Mouse (Mus musculus) hindbrain, embryonic 11.5 days (tissue): Measurements from ENCODE around the gene Lrig2. TPM values are rescaled to one million over a fixed set of nuclear protein-coding genes. Genes with fewer than 3 reads are reported as not detected.

ENCODE experiments used
- ATAC-seq: fragments of 200-750 bp; cut with Nextera tagmentation; 2 replicates; pipeline ENCODE4 v1.8.0; 2017; ENCODE audit warnings: mild to moderate bottlenecking, moderate TSS enrichment, moderate library complexity; ENCODE audit not compliant: low FRiP score
- DNase-seq: peaks from one replicate; pipeline ENCODE4 v3.0.0-alpha.2; 2015; ENCODE audit warnings: low spot score
- H3K27ac ChIP-seq: fragments of 300-500 bp; sonication (generic); 2 replicates; pipeline ENCODE4 v1.5.1; 2014; ENCODE audit warnings: mild to moderate bottlenecking, low read depth, low read length
- H3K27me3 ChIP-seq: fragments of 300-500 bp; sonication (generic); 2 replicates; pipeline ENCODE4 v1.6.1; 2014; ENCODE audit warnings: mild to moderate bottlenecking, low read length, moderate library complexity, mixed read lengths; ENCODE audit not compliant: control insufficient read depth, insufficient read depth
- H3K36me3 ChIP-seq: fragments of 300-500 bp; sonication (generic); 2 replicates; pipeline ENCODE4 v1.6.1; 2014; ENCODE audit warnings: mild to moderate bottlenecking, low read length, moderate library complexity, mixed read lengths; ENCODE audit not compliant: control insufficient read depth, insufficient read depth
- H3K4me1 ChIP-seq: fragments of 300-500 bp; sonication (generic); replicated peaks from 2 replicates; pipeline ENCODE4 v1.6.1; 2014; ENCODE audit warnings: low read length, mixed read lengths; ENCODE audit not compliant: control insufficient read depth, insufficient read depth
- H3K4me2 ChIP-seq: fragments of 300-500 bp; sonication (generic); replicated peaks from 2 replicates; pipeline ENCODE4 v1.6.1; 2014; ENCODE audit warnings: mild to moderate bottlenecking, low read depth, low read length
- H3K4me3 ChIP-seq: fragments of 300-500 bp; sonication (generic); 2 replicates; pipeline ENCODE4 v1.5.1; 2014; ENCODE audit warnings: low read depth, low read length
- H3K9ac ChIP-seq: fragments of 300-500 bp; sonication (generic); 2 replicates; pipeline ENCODE4 v1.6.1; 2014; ENCODE audit warnings: low read depth, low read length
- H3K9me3 ChIP-seq: fragments of 300-500 bp; sonication (generic); 2 replicates; pipeline ENCODE4 v1.6.1; 2016; ENCODE audit warnings: low read length; ENCODE audit not compliant: control insufficient read depth
- WGBS: fragments of 180-500 bp; shearing (Covaris S2); extraction: QIAGEN DNeasy Blood & Tissue Kit; methylation state at CpG from one replicate; pipeline ENCODE4 v1.1.7; 2014; 5-methylcytosine and 5-hydroxymethylcytosine counted together
- polyA plus RNA-seq: library from polyadenylated mRNA; unstranded; fragments of >200 nt; fragmentation: Nextera tagmentation; extraction: Ambion mirVana; gene quantifications from 2 replicates; pipeline ENCODE4 v1.2.1, GENCODE M21; 2014

Lrig2 gene
- polyA plus RNA-seq, 1 experiment from 2014 or later = 24.8 TPM

DNA sequence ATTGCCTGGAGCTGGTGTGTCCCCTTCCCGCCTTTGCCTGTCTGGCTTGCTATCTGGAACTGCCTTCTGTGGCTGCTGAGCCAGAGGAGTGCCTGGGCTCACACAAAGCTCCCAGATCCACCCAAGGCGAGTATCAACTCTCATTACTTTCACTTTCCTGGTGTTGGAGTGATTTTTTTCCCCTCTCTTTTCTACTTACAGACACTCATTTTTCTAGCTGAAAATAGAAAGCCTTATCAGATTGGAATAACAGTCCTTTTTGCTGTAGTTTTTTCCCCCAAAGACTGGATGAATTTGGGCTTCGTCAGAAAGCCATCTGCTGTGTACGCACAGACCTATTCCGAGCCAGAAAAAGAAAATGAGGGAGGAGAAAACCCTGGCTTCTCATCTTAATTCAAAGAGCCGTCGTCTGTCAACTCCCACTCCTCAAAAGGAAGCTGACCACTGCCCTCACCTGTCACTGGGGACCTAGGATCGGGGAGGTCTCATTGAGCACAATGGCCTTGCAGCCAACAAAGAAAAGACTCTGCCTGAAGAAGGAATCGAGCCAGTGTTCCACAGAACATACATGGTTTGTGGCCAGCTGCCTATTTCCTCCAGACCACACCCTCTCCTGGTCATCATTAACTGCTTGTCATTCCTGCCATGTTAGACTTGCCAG lies 127.9 kb downstream of the Lrig2 start:
- ATAC-seq (no peak), DNase-seq (no peak)
- Histone ChIP-seq H3K4me3 (no peak overlapping the region), H3K9me3 (no peaks in the 10 kb centered on the region), H3K4me2 (no peak overlapping the region), H3K27ac (no peak overlapping the region), H3K27me3 (no peaks in the 10 kb centered on the region), H3K9ac (no peak overlapping the region), H3K36me3 (no peaks in the 10 kb centered on the region), H3K4me1 (no peaks in the 10 kb centered on the region)
- WGBS = 53% methylated on average over 9 of the region's 9 CpGs

DNA sequence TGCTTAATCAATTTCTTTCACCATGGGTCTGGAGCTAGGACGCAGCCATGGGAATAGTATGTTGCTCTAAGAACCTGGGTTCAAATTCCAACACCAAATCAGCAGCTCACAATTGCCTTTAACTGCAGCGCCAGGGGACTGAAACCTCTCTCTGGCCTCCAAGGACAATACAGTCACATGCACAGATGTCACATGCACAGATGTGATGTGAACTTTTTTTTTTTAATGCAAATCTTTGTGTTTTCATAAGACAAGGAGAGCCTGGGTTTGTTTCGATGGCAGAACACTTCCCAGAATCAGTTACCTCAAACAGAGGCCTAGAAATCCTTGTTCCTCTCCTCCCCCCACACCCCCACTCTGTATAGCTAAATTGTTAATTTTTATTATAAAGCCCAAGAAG lies 133.5 kb downstream of the Lrig2 start:
- no peaks in the 10 kb centered on the region for H3K9me3 ChIP-seq
- no peak overlapping the region for H3K9ac ChIP-seq
- DNase-seq (no peak), ATAC-seq (no peak)
- H3K27me3 ChIP-seq = no peaks in the 10 kb centered on the region
- H3K36me3 ChIP-seq = no peaks in the 10 kb centered on the region
- WGBS = 68% methylated on average over 3 of the region's 3 CpGs
- H3K4me3 ChIP-seq = no peak overlapping the region
- H3K27ac ChIP-seq = no peak overlapping the region
- no peaks in the 10 kb centered on the region for H3K4me1 ChIP-seq
- H3K4me2 ChIP-seq = no peak overlapping the region

DNA sequence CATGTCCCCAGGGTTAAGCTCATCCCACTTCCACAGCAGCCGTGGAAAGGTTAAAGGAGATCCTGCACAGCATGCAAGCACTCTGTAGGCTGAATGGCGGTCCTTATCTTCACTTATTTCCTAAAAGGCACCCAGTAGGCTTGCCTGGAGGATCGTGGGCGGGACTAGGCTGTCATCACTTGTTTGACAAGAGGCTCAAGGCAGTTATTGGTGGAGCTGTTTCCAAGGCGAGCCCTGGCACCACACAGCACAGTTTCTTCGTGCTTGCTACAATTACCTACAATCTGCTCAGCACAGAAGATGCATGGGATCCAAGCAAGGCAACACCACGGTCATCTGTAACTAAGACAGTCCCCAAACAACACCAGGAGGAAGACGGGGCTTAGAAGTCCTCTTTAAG lies 137.8 kb downstream of the Lrig2 start:
- no peak overlapping the region for H3K27ac ChIP-seq
- 79% methylated on average over 8 of the region's 8 CpGs for WGBS
- H3K27me3 ChIP-seq = no peaks in the 10 kb centered on the region
- H3K9ac ChIP-seq = no peak overlapping the region
- H3K4me1 ChIP-seq = no peaks in the 10 kb centered on the region
- no peaks in the 10 kb centered on the region for H3K9me3 ChIP-seq
- no peaks in the 10 kb centered on the region for H3K36me3 ChIP-seq
- H3K4me3 ChIP-seq = no peak overlapping the region
- H3K4me2 ChIP-seq = no peak overlapping the region
- ATAC-seq (no peak), DNase-seq (no peak)

DNA sequence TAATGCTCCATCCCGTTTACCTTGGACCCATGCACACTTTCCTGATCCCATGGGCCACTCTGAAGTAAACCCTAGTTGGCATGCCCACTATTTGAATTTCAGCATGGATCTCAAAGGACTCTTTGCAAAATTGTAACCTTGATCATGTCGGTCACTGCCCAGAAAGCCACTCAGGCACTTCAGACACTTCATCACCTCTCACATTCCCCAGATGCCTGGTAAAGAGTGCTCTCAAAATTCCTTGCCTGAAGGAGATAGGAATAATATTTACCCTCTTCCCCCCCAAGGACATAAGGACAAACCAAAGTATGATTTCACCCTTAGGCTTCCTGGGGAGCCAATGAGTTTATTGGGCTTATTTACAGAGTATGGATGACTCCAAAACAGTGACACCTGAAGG lies 139.3 kb downstream of the Lrig2 start:
- H3K36me3 ChIP-seq = no peaks in the 10 kb centered on the region

DNA sequence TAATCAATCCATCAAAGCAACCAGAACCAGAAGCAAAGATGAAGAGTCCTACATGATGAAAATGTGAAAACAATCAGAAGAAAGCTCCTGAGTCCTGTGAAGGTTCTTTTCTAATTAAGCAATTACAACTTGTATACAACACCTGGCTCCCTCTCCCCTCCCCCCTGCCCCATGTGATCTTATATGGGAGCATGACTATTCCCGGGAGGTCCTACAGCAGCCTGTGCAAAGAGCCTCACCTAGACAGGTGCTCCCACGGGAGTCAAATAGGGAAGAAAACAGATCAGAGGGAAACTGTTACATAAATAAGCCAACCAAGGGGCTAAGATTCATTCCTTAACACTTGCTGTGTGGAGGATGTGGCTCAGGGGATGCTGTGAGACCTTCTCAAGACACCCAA lies 143.8 kb downstream of the Lrig2 start:
- ATAC-seq (no peak), DNase-seq (no peak)
- Histone ChIP-seq H3K4me2 (no peak overlapping the region), H3K27ac (no peak overlapping the region), H3K4me3 (no peak overlapping the region), H3K9me3 (no peaks in the 10 kb centered on the region), H3K9ac (no peak overlapping the region), H3K36me3 (no peaks in the 10 kb centered on the region), H3K27me3 (no peaks in the 10 kb centered on the region), H3K4me1 (no peaks in the 10 kb centered on the region)
- 83% methylated on average over 2 of the region's 2 CpGs for WGBS

More for the DNA sequence above, 139.3 kb downstream of the Lrig2 start:
- WGBS = 86% methylated on average over 2 of the region's 2 CpGs
- Histone ChIP-seq H3K27me3 (no peaks in the 10 kb centered on the region), H3K4me2 (no peak overlapping the region), H3K9me3 (no peaks in the 10 kb centered on the region), H3K27ac (no peak overlapping the region), H3K4me1 (no peaks in the 10 kb centered on the region), H3K4me3 (no peak overlapping the region), H3K9ac (no peak overlapping the region)
- no peak for DNase-seq
- ATAC-seq = no peak

DNA sequence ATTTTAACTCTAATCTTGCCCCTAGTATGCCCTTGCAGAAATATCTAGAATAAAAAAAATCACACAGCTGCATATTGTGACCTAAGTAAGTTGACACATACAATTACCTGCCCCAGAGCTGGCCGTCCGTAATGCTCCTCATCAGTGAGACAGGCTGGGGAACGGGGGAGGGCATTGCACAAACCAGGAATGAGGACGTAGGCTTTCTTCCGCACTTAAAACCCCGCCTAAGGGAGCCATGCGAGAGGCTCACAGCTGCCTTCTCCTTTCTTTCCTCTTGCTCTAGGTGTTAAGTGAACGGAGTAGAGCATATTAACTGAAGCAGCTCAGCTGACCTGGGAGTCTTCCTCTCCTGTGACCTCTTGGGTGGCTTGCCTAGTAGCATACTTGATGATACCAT lies 149.9 kb downstream of the Lrig2 start:
- DNase-seq = no peak
- Histone ChIP-seq H3K27ac (no peak overlapping the region), H3K9ac (no peak overlapping the region), H3K4me1 (no peaks in the 10 kb centered on the region), H3K4me2 (no peak overlapping the region), H3K4me3 (no peak overlapping the region), H3K9me3 (no peaks in the 10 kb centered on the region), H3K36me3 (no peaks in the 10 kb centered on the region), H3K27me3 (no peaks in the 10 kb centered on the region)
- WGBS = 81% methylated on average over 8 of the region's 8 CpGs
- no peak for ATAC-seq

DNA sequence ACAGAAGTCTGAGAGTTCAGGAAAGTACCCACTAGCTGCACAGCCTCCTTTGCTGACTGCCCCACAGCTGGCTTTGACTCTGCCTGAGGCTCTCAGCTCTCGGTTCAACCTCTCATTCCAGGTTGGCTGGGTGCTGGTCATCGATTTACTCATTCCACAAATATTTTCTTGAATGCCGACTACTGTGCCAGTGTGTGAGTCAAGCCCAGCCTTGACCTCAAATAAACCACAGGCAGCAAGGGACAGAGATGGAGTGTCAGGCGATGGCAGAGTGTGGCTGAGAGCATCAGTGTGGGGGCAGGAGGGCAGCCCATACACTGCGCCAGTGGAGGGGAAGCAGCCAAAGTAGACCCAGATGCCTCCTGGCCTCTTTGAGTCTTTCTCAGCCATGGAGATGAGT lies 151.4 kb downstream of the Lrig2 start:
- H3K9ac ChIP-seq = no peak overlapping the region
- 63% methylated on average over 5 of the region's 5 CpGs for WGBS
- no peaks in the 10 kb centered on the region for H3K4me1 ChIP-seq
- no peaks in the 10 kb centered on the region for H3K27me3 ChIP-seq
- ATAC-seq (no peak), DNase-seq (no peak)
- H3K9me3 ChIP-seq = no peaks in the 10 kb centered on the region
- H3K36me3 ChIP-seq = no peaks in the 10 kb centered on the region
- H3K27ac ChIP-seq = no peak overlapping the region
- H3K4me3 ChIP-seq = no peak overlapping the region
- H3K4me2 ChIP-seq = no peak overlapping the region

DNA sequence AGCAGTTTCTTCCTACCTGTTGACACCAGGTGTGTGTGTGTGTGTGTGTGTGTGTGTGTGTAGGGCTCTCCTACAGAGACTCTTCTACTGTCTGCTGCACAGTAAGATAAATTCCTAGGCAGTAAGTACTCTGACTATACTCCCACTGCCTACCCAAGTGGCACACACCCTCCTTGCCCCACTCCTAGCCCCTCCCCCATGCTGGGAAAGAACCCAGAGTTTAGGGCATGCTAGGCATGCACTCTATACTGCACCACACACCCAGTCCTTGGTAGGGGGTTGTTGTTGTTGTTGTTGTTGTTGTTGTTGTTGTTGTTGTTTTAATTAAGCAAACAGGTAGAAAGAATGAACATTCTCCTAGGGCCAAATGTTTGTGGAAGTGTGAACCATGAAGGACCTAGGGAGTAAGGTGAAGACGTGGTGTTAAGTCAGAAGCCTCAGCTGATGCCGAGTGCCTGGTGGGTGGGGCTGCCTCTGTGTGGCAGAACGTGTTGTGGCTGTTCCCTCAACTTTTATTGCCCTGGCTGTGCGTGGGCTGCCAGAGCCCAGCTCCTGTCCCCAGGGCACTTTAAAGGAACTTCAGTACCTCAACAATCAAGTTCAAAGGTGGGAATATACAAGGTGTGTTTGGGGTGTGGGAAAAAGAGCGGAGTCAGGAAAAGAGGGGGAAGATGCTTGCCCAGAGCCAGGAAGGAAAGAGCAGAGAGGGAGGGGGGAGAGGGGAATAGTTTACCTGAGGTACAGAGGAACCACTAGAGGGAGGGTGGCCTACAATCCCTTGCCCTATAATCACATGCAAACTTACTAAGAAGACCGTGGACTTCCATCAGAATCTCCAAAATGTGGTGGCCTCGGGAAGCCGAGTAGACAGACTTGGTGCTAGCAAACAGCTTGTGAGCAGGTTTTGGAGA lies 152.2 kb downstream of the Lrig2 start:
- Histone ChIP-seq H3K36me3 (no peaks in the 10 kb centered on the region), H3K4me3 (no peak overlapping the region), H3K27ac (no peak overlapping the region), H3K9ac (no peak overlapping the region), H3K4me1 (no peaks in the 10 kb centered on the region), H3K4me2 (no peak overlapping the region), H3K27me3 (no peaks in the 10 kb centered on the region), H3K9me3 (no peaks in the 10 kb centered on the region)
- no peak for DNase-seq
- 66% methylated on average over 8 of the region's 8 CpGs for WGBS
- ATAC-seq = no peak

DNA sequence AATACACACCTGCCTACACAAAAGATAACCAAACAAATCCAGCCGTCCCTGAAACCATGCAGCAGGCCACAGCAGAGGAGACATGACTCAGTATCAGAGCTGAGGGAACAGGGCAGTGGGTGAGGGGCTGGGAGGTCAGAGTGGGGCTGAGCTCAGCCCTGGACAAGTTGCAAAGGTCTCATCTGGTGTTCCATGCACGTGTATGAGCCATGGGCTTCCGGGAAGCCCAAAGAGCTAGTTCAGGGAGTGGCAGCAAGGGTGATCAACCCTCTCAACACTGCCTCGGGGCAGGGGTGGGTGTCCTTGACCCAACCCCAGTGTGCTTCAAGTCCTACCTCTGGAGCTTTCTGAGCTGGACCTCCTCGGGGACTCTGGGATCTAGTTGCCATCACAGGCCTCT lies 153.0 kb downstream of the Lrig2 start:
- no peaks in the 10 kb centered on the region for H3K4me1 ChIP-seq
- no peaks in the 10 kb centered on the region for H3K36me3 ChIP-seq
- DNase-seq (no peak), ATAC-seq (no peak)
- H3K9me3 ChIP-seq = no peaks in the 10 kb centered on the region
- no peak overlapping the region for H3K4me2 ChIP-seq
- H3K4me3 ChIP-seq = no peak overlapping the region
- WGBS = 86% methylated on average over 5 of the region's 5 CpGs
- no peak overlapping the region for H3K27ac ChIP-seq
- no peak overlapping the region for H3K9ac ChIP-seq
- no peaks in the 10 kb centered on the region for H3K27me3 ChIP-seq
